Mouse (Mus musculus): ENCODE measurements around the gene Cep41. TPM values are rescaled to one million over a fixed set of nuclear protein-coding genes. Genes with fewer than 3 reads are reported as not detected.

The Cep41 gene
- polyA plus RNA-seq, 1 experiment from 2014 or later = 17.9 TPM

GRCm38 (mm10) chr6:30730301-30730971 is 36.9 kb upstream of the Cep41 start:
- Histone ChIP-seq H3K4me1 (peaks cover 43% of the 10 kb centered on the region), H3K4me3 (no peak overlapping the region), H3K36me3 (replicated peaks) (0 out of 2 replicates have a peak, but pooled peaks cover 9% of the 10 kb centered on the region), H3K9me3 (peaks cover 10% of the 10 kb centered on the region), H3K27me3 (replicated peaks; ENCODE audit: low read depth, poor library complexity, severe bottlenecking) (no peaks in the 10 kb centered on the region), H3K27ac (replicated peaks) (peak overlapping the region; percentile 54)
- no peak for DNase-seq (ENCODE audit: low spot score)
- 60% methylated on average over 12 of the region's 12 CpGs for WGBS

GRCm38 (mm10) chr6:30723331-30723730 is 29.8 kb upstream of the Cep41 start, which contains the start of gene Mest:
TSS of gene Mest (plus strand) at chr6:30723547.
- no peak within 1 kb of the TSS for H3K4me3 ChIP-seq
- no peak for DNase-seq (ENCODE audit: low spot score)
- peak within 1 kb of the TSS; percentile 73 for H3K27ac ChIP-seq (replicated peaks)
- 72% methylated on average over 7 of the region's 7 CpGs for WGBS
- H3K36me3 ChIP-seq (replicated peaks) = no peaks in the 10 kb centered on the region
- no peaks in the 10 kb centered on the region for H3K9me3 ChIP-seq
- H3K4me1 ChIP-seq = peaks cover 38% of the 10 kb centered on the region
- no peaks in the 10 kb centered on the region for H3K27me3 ChIP-seq (replicated peaks; ENCODE audit: low read depth, poor library complexity, severe bottlenecking)

DNA sequence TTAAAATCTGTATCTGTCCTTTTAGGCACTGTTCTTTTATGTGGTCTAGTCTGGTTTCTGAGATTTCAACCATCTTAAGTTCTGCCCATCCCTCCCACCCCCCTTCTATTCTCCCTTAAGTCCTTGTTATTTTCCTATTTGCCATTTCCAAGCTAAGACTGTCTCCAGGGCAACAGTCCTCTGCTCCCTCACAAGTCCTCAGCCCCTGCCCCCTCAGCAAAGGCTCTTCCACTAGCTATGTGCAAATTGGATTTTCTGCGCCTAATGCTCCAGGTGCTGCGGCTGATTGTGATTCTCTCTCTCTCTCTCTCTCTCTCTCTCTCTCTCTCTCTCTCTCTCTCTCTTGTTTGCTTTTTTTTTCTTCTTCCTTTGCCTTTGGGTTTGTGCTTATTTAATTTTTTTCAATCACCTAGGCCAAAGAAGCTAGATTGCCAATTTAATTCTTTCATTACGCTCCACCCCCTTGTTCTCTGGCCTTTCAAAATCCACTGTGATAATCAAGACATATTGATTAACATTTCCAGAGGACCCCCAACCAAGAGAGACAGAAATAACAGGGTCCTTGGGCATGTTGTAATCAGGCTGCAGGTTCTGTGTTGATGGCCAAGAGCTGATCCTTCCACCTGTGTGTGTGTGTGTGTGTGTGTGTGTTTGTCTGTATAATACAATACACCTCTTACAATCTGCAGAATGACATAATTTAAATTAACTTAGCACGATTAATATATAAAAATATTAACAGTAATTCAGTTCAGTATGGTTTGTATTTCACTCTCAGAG is 29.0 kb upstream of the Cep41 start:
- DNase-seq (ENCODE audit: low spot score) = no peak
- whole genome bisulfite sequencing = 67% methylated on average over 4 of the region's 4 CpGs
- no peaks in the 10 kb centered on the region for H3K9me3 ChIP-seq
- no peaks in the 10 kb centered on the region for H3K36me3 ChIP-seq (replicated peaks)
- H3K27ac ChIP-seq (replicated peaks) = peak overlapping the region; percentile 73; the same call in 1 of the 2 replicates
- H3K4me3 ChIP-seq = no peak overlapping the region
- H3K27me3 ChIP-seq (replicated peaks; ENCODE audit: low read depth, poor library complexity, severe bottlenecking) = no peaks in the 10 kb centered on the region
- H3K4me1 ChIP-seq = peaks cover 38% of the 10 kb centered on the region

DNA sequence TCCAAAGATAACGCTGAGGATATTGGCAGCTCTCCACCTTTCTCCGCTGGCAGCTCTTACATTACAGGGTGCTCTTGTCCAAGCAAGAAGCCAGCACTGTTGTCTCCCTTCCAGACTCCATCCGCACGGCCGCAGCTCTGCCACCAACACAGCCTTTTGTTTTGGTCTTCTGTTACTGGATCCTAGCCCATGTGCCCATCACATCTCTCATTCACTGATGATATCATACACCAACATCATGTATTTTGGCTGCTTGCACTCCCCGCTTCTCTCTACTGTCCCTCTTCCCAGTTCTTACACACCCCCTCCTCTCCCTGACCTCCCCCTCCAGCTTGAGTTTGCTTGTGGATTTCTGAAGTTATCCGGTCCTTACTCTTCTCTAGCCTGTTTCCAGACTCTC is 23.2 kb upstream of the Cep41 start:
- Histone ChIP-seq H3K9me3 (no peaks in the 10 kb centered on the region), H3K4me3 (no peak overlapping the region), H3K27me3 (replicated peaks; ENCODE audit: low read depth, poor library complexity, severe bottlenecking) (no peaks in the 10 kb centered on the region), H3K4me1 (peaks cover 34% of the 10 kb centered on the region), H3K36me3 (replicated peaks) (no peaks in the 10 kb centered on the region), H3K27ac (replicated peaks) (peak overlapping the region; percentile 51; the same call in 1 of the 2 replicates)
- WGBS = 94% methylated on average over 7 of the region's 7 CpGs
- no peak for DNase-seq (ENCODE audit: low spot score)

DNA sequence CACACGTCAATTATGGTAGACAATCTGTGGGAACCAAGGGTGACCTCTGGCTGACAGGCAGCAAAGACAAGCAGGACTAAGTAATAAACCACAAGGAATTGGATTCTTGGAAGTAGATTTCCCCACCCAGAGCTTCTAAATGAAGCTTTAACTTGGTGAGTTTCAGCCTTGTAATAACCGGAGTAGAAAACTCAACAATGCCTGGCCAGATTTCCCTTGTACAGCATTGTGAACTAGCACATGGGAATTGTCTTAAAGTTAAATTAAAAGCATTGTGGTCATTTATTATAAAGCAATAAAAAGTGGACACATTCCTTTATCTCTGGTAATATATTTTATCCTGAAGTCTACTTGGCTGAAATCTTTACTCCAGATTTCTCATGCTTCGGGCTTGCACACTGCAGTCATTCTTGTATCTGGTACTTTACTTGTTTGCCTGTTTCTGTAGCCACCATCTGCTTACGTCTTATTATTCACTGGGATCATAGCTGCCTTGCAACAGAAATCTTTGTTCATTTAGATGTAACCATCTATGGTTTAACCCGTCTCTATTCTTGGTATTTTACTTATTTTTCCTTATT is 21.4 kb upstream of the Cep41 start:
- Histone ChIP-seq H3K4me1 (peaks cover 34% of the 10 kb centered on the region), H3K4me3 (no peak overlapping the region), H3K27me3 (replicated peaks; ENCODE audit: low read depth, poor library complexity, severe bottlenecking) (no peaks in the 10 kb centered on the region), H3K27ac (replicated peaks) (no peak overlapping the region; the same call in 1 of the 2 replicates), H3K9me3 (no peaks in the 10 kb centered on the region), H3K36me3 (replicated peaks) (no peaks in the 10 kb centered on the region)
- no peak for DNase-seq (ENCODE audit: low spot score)
- WGBS = 89% methylated on average over 5 of the region's 5 CpGs

DNA sequence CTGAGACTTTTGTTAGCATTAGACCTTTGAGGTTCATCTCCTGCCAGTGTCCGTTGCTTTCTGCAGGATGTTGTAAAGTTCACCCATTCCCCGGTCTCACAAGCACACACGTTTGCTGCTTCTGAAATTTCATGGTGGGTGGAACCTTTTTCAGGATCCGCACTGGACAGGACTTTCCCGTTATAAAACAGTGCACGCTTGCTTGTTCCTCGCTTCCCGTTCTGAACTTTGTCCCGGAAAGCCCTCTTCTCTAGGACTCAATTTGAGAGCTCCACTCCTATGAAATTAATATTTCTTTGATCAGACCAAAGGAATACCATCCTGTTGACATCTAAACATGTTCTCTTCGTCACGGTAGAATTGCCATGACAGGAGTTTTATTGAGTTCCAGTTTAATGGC is 20.3 kb upstream of the Cep41 start:
- no peaks in the 10 kb centered on the region for H3K9me3 ChIP-seq
- no peaks in the 10 kb centered on the region for H3K27me3 ChIP-seq (replicated peaks; ENCODE audit: low read depth, poor library complexity, severe bottlenecking)
- WGBS = 89% methylated on average over 11 of the region's 11 CpGs
- H3K4me1 ChIP-seq = peaks cover 40% of the 10 kb centered on the region
- peak overlapping the region; percentile 19; the same call in 1 of the 2 replicates for H3K27ac ChIP-seq (replicated peaks)
- H3K4me3 ChIP-seq = no peak overlapping the region
- no peak for DNase-seq (ENCODE audit: low spot score)
- no peaks in the 10 kb centered on the region for H3K36me3 ChIP-seq (replicated peaks)

DNA sequence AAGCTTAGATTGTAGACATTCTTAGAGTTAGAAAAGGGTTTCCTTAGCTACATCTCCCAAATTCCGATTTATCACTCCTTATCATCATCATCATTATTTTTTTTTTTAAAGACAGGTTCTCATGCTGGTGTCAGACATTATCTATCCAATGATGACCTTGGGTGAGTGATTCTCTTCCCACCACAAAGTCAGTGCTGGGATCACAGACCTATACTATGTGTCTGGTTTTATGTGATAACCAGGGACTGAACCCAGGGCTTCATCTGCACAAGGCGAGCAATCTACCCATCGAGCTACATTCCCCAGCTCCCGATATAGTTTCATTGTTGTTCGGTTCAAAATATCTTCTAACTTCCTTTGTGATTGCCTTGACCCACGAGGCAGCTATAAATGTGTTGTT is 19.9 kb upstream of the Cep41 start:
- no peaks in the 10 kb centered on the region for H3K9me3 ChIP-seq
- H3K36me3 ChIP-seq (replicated peaks) = no peaks in the 10 kb centered on the region
- peaks cover 41% of the 10 kb centered on the region for H3K4me1 ChIP-seq
- no peaks in the 10 kb centered on the region for H3K27me3 ChIP-seq (replicated peaks; ENCODE audit: low read depth, poor library complexity, severe bottlenecking)
- peak overlapping the region; percentile 19; the same call in 1 of the 2 replicates for H3K27ac ChIP-seq (replicated peaks)
- 88% methylated on average over 6 of the region's 6 CpGs for WGBS
- H3K4me3 ChIP-seq = no peak overlapping the region
- no peak for DNase-seq (ENCODE audit: low spot score)

GRCm38 (mm10) chr6:30712484-30712883 is 18.9 kb upstream of the Cep41 start:
- Histone ChIP-seq H3K4me3 (no peak overlapping the region), H3K36me3 (replicated peaks) (no peaks in the 10 kb centered on the region), H3K4me1 (peaks cover 42% of the 10 kb centered on the region), H3K27ac (replicated peaks) (peak overlapping the region; percentile 52), H3K9me3 (no peaks in the 10 kb centered on the region), H3K27me3 (replicated peaks; ENCODE audit: low read depth, poor library complexity, severe bottlenecking) (no peaks in the 10 kb centered on the region)
- no peak for DNase-seq (ENCODE audit: low spot score)
- WGBS = 74% methylated on average over 7 of the region's 7 CpGs

DNA sequence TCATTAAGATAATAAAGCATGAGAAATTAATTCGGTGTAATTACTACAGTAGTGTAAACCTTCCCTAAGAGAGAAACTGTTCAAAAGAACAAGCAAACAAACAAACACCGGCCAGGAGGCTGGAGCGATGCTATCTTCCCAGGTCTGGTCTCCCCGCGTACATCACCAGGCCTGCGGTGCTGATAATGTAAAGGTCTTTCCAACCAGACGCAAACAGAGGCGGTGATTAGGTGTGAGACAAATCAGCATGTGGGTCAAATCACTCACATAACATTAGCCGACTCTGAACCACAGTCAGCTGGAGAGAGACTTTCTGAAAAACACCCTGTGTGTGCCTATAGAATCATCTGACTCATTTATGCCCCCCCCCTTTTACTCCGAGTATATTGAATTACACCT is 17.8 kb upstream of the Cep41 start:
- H3K4me3 ChIP-seq = no peak overlapping the region
- H3K4me1 ChIP-seq = peaks cover 45% of the 10 kb centered on the region
- H3K27ac ChIP-seq (replicated peaks) = no peak overlapping the region; the same call in 1 of the 2 replicates
- WGBS = 67% methylated on average over 10 of the region's 10 CpGs
- no peaks in the 10 kb centered on the region for H3K9me3 ChIP-seq
- no peaks in the 10 kb centered on the region for H3K27me3 ChIP-seq (replicated peaks; ENCODE audit: low read depth, poor library complexity, severe bottlenecking)
- H3K36me3 ChIP-seq (replicated peaks) = no peaks in the 10 kb centered on the region
- DNase-seq (ENCODE audit: low spot score) = no peak

GRCm38 (mm10) chr6:30710371-30711364 is 17.1 kb upstream of the Cep41 start:
- Histone ChIP-seq H3K4me1 (peaks cover 45% of the 10 kb centered on the region), H3K27ac (replicated peaks) (peak overlapping the region; percentile 83), H3K4me3 (no peak overlapping the region), H3K27me3 (replicated peaks; ENCODE audit: low read depth, poor library complexity, severe bottlenecking) (no peaks in the 10 kb centered on the region), H3K36me3 (replicated peaks) (no peaks in the 10 kb centered on the region), H3K9me3 (no peaks in the 10 kb centered on the region)
- whole genome bisulfite sequencing = 64% methylated on average over 25 of the region's 25 CpGs
- DNase-seq (ENCODE audit: low spot score) = no peak

DNA sequence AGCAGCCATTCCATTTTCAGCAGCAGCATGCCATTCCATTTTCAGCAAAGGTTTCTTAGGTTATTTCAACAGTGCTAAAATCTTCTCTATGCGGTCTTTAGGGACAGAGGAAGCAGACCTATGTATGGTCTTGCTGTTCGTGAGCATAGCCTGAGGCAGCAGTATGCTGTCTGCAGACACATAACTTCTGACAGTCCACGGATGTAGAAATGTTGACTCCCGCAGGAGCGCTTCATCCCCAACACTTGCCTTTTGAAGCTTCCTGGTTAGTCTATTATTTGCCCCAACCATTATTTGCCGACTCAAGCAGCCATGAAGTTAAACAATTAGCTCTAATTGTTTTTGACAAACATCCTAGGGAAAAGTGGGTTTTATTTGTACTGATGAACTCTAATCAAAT is 15.6 kb upstream of the Cep41 start:
- Histone ChIP-seq H3K4me3 (no peak overlapping the region), H3K36me3 (replicated peaks) (no peaks in the 10 kb centered on the region), H3K9me3 (no peaks in the 10 kb centered on the region), H3K27ac (replicated peaks) (peak overlapping the region; percentile 73), H3K4me1 (peaks cover 48% of the 10 kb centered on the region), H3K27me3 (replicated peaks; ENCODE audit: low read depth, poor library complexity, severe bottlenecking) (no peaks in the 10 kb centered on the region)
- 29% methylated on average over 6 of the region's 6 CpGs for WGBS
- no peak for DNase-seq (ENCODE audit: low spot score)

Data from embryonic facial prominence, embryonic 10.5 days (tissue).